Comparison of ENCODE assay signal across 10 mouse cellular contexts in the genomic region with DNA sequence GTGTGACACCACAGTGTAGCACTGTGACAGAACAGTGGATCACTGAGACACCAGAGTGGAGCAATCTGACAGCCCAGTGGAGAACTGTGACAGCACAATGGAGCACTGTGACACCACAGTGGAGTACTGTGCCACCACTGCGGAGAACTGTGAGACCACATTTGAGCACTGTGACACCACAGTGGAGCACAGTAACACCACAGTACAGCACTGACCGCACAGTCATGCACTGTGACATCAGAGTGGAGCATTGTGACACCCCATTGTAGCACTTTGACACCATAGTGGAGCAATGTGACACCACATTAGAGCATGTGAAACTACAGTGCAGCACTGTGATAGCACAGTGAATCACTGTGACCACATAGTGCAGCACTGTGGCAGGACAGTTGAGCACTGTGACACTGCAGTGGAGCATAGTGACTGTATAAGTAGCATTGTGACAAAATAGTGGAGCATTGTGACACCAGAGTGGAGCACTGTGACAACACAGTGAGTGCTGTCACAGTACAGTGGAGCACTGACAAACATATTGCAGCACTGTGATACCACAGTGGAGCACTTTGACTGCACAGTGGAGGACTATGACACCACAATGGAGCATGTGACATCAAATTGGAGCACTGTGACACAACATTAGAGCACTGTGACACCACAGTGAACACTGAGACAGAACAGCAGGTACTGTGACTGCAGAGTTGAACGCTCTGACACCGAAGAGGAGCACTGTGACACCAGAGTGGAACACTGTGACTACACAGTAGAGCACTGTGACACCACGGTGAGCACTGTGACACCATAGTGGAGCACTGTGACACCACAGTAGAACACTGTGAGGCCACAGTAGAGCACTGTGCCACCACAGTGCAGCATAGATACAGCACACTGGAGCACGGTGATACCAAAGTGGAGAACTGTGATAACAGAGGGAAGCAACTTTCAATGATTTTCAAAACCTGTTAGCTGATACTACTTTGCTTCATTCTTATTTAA.
DNase-seq lines count a peak whose midpoint lies in the region; ATAC-seq and TF ChIP-seq lines count a peak whose summit lies in the region.
"Had no signal": no experiment of that assay in that cellular context is flagged by ENCODE, and none has a peak within 500 bp of the region (broad histone marks: within the 10 kb centered on the region; RNA-seq: fewer than 3 reads in every experiment).

No protein-coding gene starts in this region.

- peak; percentile 15 for DNase-seq in gastrocnemius, adult 2 months
- no peak for DNase-seq in gastrocnemius, postnatal 10 days
- peak; percentile 25 for DNase-seq in 416B (ENCODE audit: low read depth)
- DNase-seq in forebrain, embryonic 14.5 days (ENCODE audit: low spot score) = no peak
- DNase-seq in urinary bladder, postnatal 4 days (ENCODE audit: low spot score in 2 of 2) = peak; percentile 16 to 59
- DNase-seq in right cerebral cortex, postnatal 36 days (ENCODE audit: low spot score in 2 of 2) = no peak
- no peak for DNase-seq in layer of hippocampus, adult 11-12 months (ENCODE audit: low spot score)

- H3K4me1 ChIP-seq in forebrain, embryonic 14.5 days (ENCODE audit: control insufficient read depth, insufficient read depth, low read length) = no peaks in the 10 kb centered on the region
- no peaks in the 10 kb centered on the region for H3K4me1 ChIP-seq in liver, embryonic 16.5 days (ENCODE audit: control insufficient read depth, low read depth, low read length)
- H3K4me1 ChIP-seq: neural tube, embryonic 12.5 days had no signal

- H3K27ac ChIP-seq in gastrocnemius, adult 2 months = no peak overlapping the region
- H3K27ac ChIP-seq in forebrain, embryonic 14.5 days (ENCODE audit: low read depth, low read length) = no peak overlapping the region
- no peak overlapping the region for H3K27ac ChIP-seq in liver, embryonic 16.5 days (ENCODE audit: low read length)
- H3K27ac ChIP-seq: neural tube, embryonic 12.5 days had no signal

- H3K36me3 ChIP-seq in forebrain, embryonic 14.5 days (ENCODE audit: control insufficient read depth, insufficient read depth, low read length) = no peaks in the 10 kb centered on the region
- H3K36me3 ChIP-seq in liver, embryonic 16.5 days (ENCODE audit: control insufficient read depth, insufficient read depth) = no peaks in the 10 kb centered on the region
- H3K36me3 ChIP-seq: neural tube, embryonic 12.5 days had no signal

- TF ChIP-seq CTCF in gastrocnemius, adult 2 months (IDR thresholded peaks at IDR 0.05) = no peak

- 65% methylated on average over 6 of the region's 6 CpGs for WGBS in forebrain, embryonic 14.5 days
- WGBS in liver, embryonic 16.5 days (ENCODE audit: insufficient replicate concordance) = 48% methylated on average over 6 of the region's 6 CpGs

- intact Hi-C loops in gastrocnemius, adult 2 months (cut with DNase I) = no loop called here

- H3K9me3 ChIP-seq in forebrain, embryonic 14.5 days (replicated peaks; ENCODE audit: control insufficient read depth, low read length) = peaks cover 74% of the 10 kb centered on the region
- H3K9me3 ChIP-seq in liver, embryonic 16.5 days (replicated peaks; ENCODE audit: control insufficient read depth, low read length) = peaks cover 27% of the 10 kb centered on the region

- no peak overlapping the region for H3K9ac ChIP-seq in forebrain, embryonic 14.5 days (ENCODE audit: low read length)
- no peak overlapping the region for H3K9ac ChIP-seq in liver, embryonic 16.5 days (ENCODE audit: low read depth, low read length)
- H3K9ac ChIP-seq: neural tube, embryonic 12.5 days had no signal

- ATAC-seq in forebrain, embryonic 14.5 days = 0 out of 2 replicates have a peak, but pooled peaks have one; percentile 6
- ATAC-seq in liver, embryonic 16.5 days (ENCODE audit: low read depth) = peak; percentile 2; the same call in 1 of the 2 replicates
- ATAC-seq: Patski had no signal

- no peak overlapping the region for H3K4me2 ChIP-seq in forebrain, embryonic 14.5 days (ENCODE audit: low read length)
- H3K4me2 ChIP-seq in liver, embryonic 16.5 days (ENCODE audit: low read depth, low read length) = no peak overlapping the region
- H3K4me2 ChIP-seq: neural tube, embryonic 12.5 days had no signal

- H3K27me3 ChIP-seq in forebrain, embryonic 14.5 days (replicated peaks; ENCODE audit: control insufficient read depth, insufficient read depth, low read length) = no peaks in the 10 kb centered on the region
- no peaks in the 10 kb centered on the region for H3K27me3 ChIP-seq in liver, embryonic 16.5 days (ENCODE audit: control insufficient read depth, insufficient read depth, low read depth, low read length)
- H3K27me3 ChIP-seq: neural tube, embryonic 12.5 days; Patski had no signal

- no peak overlapping the region for H3K4me3 ChIP-seq in gastrocnemius, adult 2 months
- H3K4me3 ChIP-seq in forebrain, embryonic 14.5 days (ENCODE audit: low read depth, low read length) = no peak overlapping the region
- H3K4me3 ChIP-seq in liver, embryonic 16.5 days (ENCODE audit: low read depth, low read length) = no peak overlapping the region
- H3K4me3 ChIP-seq: neural tube, embryonic 12.5 days had no signal

Comparison
In these comparisons a context has a peak if more than half of its experiments do, and no peak if none do; other contexts are left out.
1. DNase-seq: peak in gastrocnemius, adult 2 months (single experiment), 416B (single experiment) and urinary bladder, postnatal 4 days (2 of 2); none in gastrocnemius, postnatal 10 days (single experiment), forebrain, embryonic 14.5 days (single experiment), right cerebral cortex, postnatal 36 days (0 of 2) and layer of hippocampus, adult 11-12 months (single experiment).